Mouse (Mus musculus) hindbrain, embryonic 11.5 days (tissue): Measurements from ENCODE around the gene Frem2. TPM values are rescaled to one million over a fixed set of nuclear protein-coding genes. Genes with fewer than 3 reads are reported as not detected.

Source experiments
- ATAC-seq: fragments of 200-750 bp; cut with Nextera tagmentation; 2 replicates; pipeline ENCODE4 v1.8.0; 2017; ENCODE audit warnings: mild to moderate bottlenecking, moderate TSS enrichment, moderate library complexity; ENCODE audit not compliant: low FRiP score
- DNase-seq: peaks from one replicate; pipeline ENCODE4 v3.0.0-alpha.2; 2015; ENCODE audit warnings: low spot score
- H3K27ac ChIP-seq: fragments of 300-500 bp; sonication (generic); 2 replicates; pipeline ENCODE4 v1.5.1; 2014; ENCODE audit warnings: mild to moderate bottlenecking, low read depth, low read length
- H3K27me3 ChIP-seq: fragments of 300-500 bp; sonication (generic); 2 replicates; pipeline ENCODE4 v1.6.1; 2014; ENCODE audit warnings: mild to moderate bottlenecking, low read length, moderate library complexity, mixed read lengths; ENCODE audit not compliant: control insufficient read depth, insufficient read depth
- H3K36me3 ChIP-seq: fragments of 300-500 bp; sonication (generic); 2 replicates; pipeline ENCODE4 v1.6.1; 2014; ENCODE audit warnings: mild to moderate bottlenecking, low read length, moderate library complexity, mixed read lengths; ENCODE audit not compliant: control insufficient read depth, insufficient read depth
- H3K4me1 ChIP-seq: fragments of 300-500 bp; sonication (generic); replicated peaks from 2 replicates; pipeline ENCODE4 v1.6.1; 2014; ENCODE audit warnings: low read length, mixed read lengths; ENCODE audit not compliant: control insufficient read depth, insufficient read depth
- H3K4me2 ChIP-seq: fragments of 300-500 bp; sonication (generic); replicated peaks from 2 replicates; pipeline ENCODE4 v1.6.1; 2014; ENCODE audit warnings: mild to moderate bottlenecking, low read depth, low read length
- H3K4me3 ChIP-seq: fragments of 300-500 bp; sonication (generic); 2 replicates; pipeline ENCODE4 v1.5.1; 2014; ENCODE audit warnings: low read depth, low read length
- H3K9ac ChIP-seq: fragments of 300-500 bp; sonication (generic); 2 replicates; pipeline ENCODE4 v1.6.1; 2014; ENCODE audit warnings: low read depth, low read length
- H3K9me3 ChIP-seq: fragments of 300-500 bp; sonication (generic); 2 replicates; pipeline ENCODE4 v1.6.1; 2016; ENCODE audit warnings: low read length; ENCODE audit not compliant: control insufficient read depth
- WGBS: fragments of 180-500 bp; shearing (Covaris S2); extraction: QIAGEN DNeasy Blood & Tissue Kit; methylation state at CpG from one replicate; pipeline ENCODE4 v1.1.7; 2014; 5-methylcytosine and 5-hydroxymethylcytosine counted together
- polyA plus RNA-seq: library from polyadenylated mRNA; unstranded; fragments of >200 nt; fragmentation: Nextera tagmentation; extraction: Ambion mirVana; gene quantifications from 2 replicates; pipeline ENCODE4 v1.2.1, GENCODE M21; 2014

Gene Frem2
- polyA plus RNA-seq, 1 experiment from 2014 or later, result 3.4 TPM

DNA sequence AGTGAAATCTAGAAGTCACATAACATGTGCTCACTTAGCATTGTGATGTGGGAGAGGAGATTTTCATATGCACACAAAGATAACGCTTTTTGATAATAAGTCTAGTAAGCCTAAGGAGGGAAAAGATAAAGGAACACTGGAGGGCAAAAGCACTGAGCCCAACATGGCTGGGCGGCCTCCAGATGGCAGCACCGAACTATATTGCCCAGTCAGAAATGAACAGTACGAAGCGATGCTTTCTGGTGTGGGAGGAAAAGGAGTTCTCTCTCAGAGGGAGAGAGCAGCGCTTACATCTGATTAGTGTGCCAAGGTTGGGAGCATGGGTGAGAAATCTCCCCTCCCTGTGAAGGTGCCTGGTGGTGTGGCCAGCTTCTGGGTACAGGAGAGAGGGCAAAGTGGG is 181.3 kb downstream of the Frem2 start:
- ATAC-seq (no peak), DNase-seq (peak; percentile 57)
- H3K36me3 ChIP-seq, result peaks cover 16% of the 10 kb centered on the region
- H3K4me1 ChIP-seq, result no peaks in the 10 kb centered on the region
- no peaks in the 10 kb centered on the region for H3K9me3 ChIP-seq
- H3K27me3 ChIP-seq, result no peaks in the 10 kb centered on the region
- no peak overlapping the region for H3K27ac ChIP-seq
- 72% methylated on average over 6 of the region's 6 CpGs for WGBS
- H3K4me2 ChIP-seq, result no peak overlapping the region
- H3K9ac ChIP-seq, result no peak overlapping the region
- H3K4me3 ChIP-seq, result no peak overlapping the region

DNA sequence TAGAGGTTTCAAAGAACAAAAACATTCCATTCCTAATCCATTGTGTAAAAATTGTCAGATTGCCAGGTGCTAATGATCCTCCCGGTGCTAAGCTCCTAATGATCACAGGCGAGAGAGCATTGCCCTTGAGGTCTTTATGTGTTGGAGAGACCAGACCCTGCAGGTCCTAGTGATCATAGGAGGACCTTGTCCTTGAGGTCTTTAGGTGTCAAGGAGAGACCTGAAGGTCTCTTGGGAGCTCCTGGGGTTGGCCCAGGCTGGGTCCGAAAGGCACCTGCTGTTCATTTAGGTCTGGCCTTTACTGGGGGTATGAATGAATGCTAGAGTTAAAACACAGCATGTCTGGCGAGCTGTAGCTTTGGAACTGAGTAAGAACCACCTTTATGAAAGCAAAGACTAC is 183.0 kb downstream of the Frem2 start:
- no peak overlapping the region for H3K4me2 ChIP-seq
- no peaks in the 10 kb centered on the region for H3K4me1 ChIP-seq
- no peak for DNase-seq
- H3K27ac ChIP-seq, result no peak overlapping the region
- H3K9ac ChIP-seq, result no peak overlapping the region
- H3K36me3 ChIP-seq, result peaks cover 13% of the 10 kb centered on the region
- no peak for ATAC-seq
- no peak overlapping the region for H3K4me3 ChIP-seq
- 82% methylated on average over 4 of the region's 4 CpGs for WGBS
- H3K27me3 ChIP-seq, result no peaks in the 10 kb centered on the region
- H3K9me3 ChIP-seq, result no peaks in the 10 kb centered on the region

- 93% methylated on average over 5 of the region's 5 CpGs for WGBS
- ATAC-seq (no peak), DNase-seq (no peak)
- Histone ChIP-seq H3K4me1 (no peaks in the 10 kb centered on the region), H3K27me3 (no peaks in the 10 kb centered on the region), H3K36me3 (peaks cover 4% of the 10 kb centered on the region), H3K4me2 (no peak overlapping the region), H3K4me3 (no peak overlapping the region), H3K27ac (no peak overlapping the region), H3K9ac (no peak overlapping the region), H3K9me3 (no peaks in the 10 kb centered on the region)
Measured at GRCm38 (mm10) chr3:53472061-53472460, 185.1 kb downstream of the Frem2 start.

DNA sequence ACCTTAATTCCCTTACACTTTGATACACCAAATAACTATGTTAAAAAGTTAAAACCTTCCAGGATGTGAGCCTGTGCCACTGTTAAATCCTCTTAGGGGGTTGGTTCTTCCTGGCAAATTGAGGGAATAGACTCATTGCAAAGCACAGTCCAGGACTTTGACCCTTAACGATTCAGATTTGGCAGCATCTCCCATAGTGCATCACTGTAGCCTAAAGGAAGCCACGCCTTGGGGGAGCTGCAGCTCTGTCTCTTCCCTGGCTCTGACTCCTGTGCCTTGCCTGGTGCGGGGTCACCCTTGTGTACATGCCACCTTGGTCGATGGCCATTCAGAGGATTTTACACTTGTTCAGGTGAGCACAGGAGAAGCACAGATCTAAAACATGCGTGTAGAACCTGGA is 187.5 kb downstream of the Frem2 start:
- H3K4me3 ChIP-seq, result no peak overlapping the region
- no peak for DNase-seq
- no peak overlapping the region for H3K4me2 ChIP-seq
- 95% methylated on average over 5 of the region's 5 CpGs for WGBS
- H3K9me3 ChIP-seq, result no peaks in the 10 kb centered on the region
- no peak overlapping the region for H3K27ac ChIP-seq
- ATAC-seq, result no peak
- H3K36me3 ChIP-seq, result peaks cover 2% of the 10 kb centered on the region; the same call in 1 of the 2 replicates
- no peaks in the 10 kb centered on the region for H3K27me3 ChIP-seq
- peaks cover 7% of the 10 kb centered on the region; the same call in 1 of the 2 replicates for H3K4me1 ChIP-seq
- H3K9ac ChIP-seq, result no peak overlapping the region

- H3K4me3 ChIP-seq, result no peak overlapping the region
- H3K9me3 ChIP-seq, result no peaks in the 10 kb centered on the region
- H3K27ac ChIP-seq, result no peak overlapping the region
- peaks cover 7% of the 10 kb centered on the region; the same call in 1 of the 2 replicates for H3K4me1 ChIP-seq
- H3K36me3 ChIP-seq, result no peaks in the 10 kb centered on the region
- H3K9ac ChIP-seq, result no peak overlapping the region
- H3K4me2 ChIP-seq, result no peak overlapping the region
- ATAC-seq (no peak), DNase-seq (no peak)
- no peaks in the 10 kb centered on the region for H3K27me3 ChIP-seq
- WGBS, result 82% methylated on average over 5 of the region's 5 CpGs
Measured at GRCm38 (mm10) chr3:53467356-53467755, 189.8 kb downstream of the Frem2 start.

DNA sequence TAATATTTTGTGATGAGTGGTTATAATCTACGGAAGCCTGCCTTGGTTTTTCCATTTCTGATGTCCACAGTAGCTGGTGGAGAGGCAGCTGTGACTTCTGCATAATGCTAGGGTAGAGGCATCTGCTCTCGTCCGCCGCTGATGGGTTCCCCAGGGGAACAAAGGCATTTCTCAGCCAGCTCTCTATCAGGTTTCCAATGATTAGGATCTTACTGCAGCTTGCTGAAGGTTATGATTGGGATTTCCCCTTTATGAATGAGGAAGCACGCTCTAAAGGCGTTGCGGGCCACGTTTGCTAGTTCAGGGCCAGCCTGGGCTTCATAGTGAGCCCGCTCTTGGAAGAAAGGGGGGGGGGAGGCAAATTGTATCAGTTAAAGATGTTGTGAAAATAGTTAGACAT is 190.7 kb downstream of the Frem2 start:
- Histone ChIP-seq H3K9me3 (no peaks in the 10 kb centered on the region), H3K4me3 (no peak overlapping the region), H3K27ac (no peak overlapping the region), H3K36me3 (no peaks in the 10 kb centered on the region), H3K9ac (no peak overlapping the region), H3K27me3 (no peaks in the 10 kb centered on the region), H3K4me1 (peaks cover 7% of the 10 kb centered on the region; the same call in 1 of the 2 replicates), H3K4me2 (peak overlapping the region; percentile 24; the same call in 1 of the 2 replicates)
- ATAC-seq, result no peak
- WGBS, result 67% methylated on average over 9 of the region's 9 CpGs
- peak; percentile 20 for DNase-seq

DNA sequence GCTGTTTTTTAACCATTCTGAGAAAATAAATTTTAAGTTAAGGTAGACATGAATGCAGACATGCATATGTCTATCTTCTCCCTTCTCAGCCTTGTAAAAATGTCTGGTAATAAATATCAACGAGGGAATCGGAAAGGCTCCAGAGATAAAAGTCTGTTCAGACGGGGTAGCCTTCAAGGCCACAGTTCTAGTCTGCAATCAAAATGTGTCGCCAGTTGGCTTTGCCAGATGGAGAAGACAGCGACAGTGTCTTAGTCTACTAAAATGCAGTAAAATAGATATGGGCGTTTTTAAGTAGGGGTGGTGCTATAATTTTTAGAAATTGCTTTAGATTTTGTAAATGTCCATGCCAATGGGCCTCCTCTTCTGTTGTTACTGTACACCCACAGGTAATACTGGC is 191.8 kb downstream of the Frem2 start:
- H3K9me3 ChIP-seq, result no peaks in the 10 kb centered on the region
- H3K4me1 ChIP-seq, result peaks cover 7% of the 10 kb centered on the region; the same call in 1 of the 2 replicates
- H3K4me3 ChIP-seq, result peak overlapping the region; percentile 66
- no peak overlapping the region for H3K27ac ChIP-seq
- DNase-seq, result no peak
- no peaks in the 10 kb centered on the region for H3K27me3 ChIP-seq
- 70% methylated on average over 6 of the region's 6 CpGs for WGBS
- peak overlapping the region; percentile 42 for H3K4me2 ChIP-seq
- no peak for ATAC-seq
- no peak overlapping the region for H3K9ac ChIP-seq
- no peaks in the 10 kb centered on the region for H3K36me3 ChIP-seq

- Histone ChIP-seq H3K27ac (0 out of 2 replicates have a peak overlapping the region, but pooled peaks have one; percentile 83), H3K4me2 (peak overlapping the region; percentile 65), H3K27me3 (no peaks in the 10 kb centered on the region), H3K4me1 (peaks cover 7% of the 10 kb centered on the region; the same call in 1 of the 2 replicates), H3K36me3 (no peaks in the 10 kb centered on the region), H3K9ac (peak overlapping the region; percentile 91), H3K9me3 (no peaks in the 10 kb centered on the region), H3K4me3 (peak overlapping the region; percentile 66)
- DNase-seq (no peak), ATAC-seq (no peak)
- under 1% methylated on average over 20 of the region's 20 CpGs for WGBS
Measured at GRCm38 (mm10) chr3:53464146-53464698, 192.9 kb downstream of the Frem2 start.
